Comparison of ENCODE assay signal across 8 mouse cellular contexts in genomic region chr10:66914288-66914975, GRCm38 (mm10).
DNase-seq lines count a peak whose midpoint lies in the region; ATAC-seq and TF ChIP-seq lines count a peak whose summit lies in the region.
"Had no signal": no experiment of that assay in that cellular context is flagged by ENCODE, and none has a peak within 500 bp of the region (broad histone marks: within the 10 kb centered on the region; RNA-seq: fewer than 3 reads in every experiment).

No protein-coding gene starts in this region.

- peak; percentile 63 for ATAC-seq in hindbrain, embryonic 11.5 days (ENCODE audit: low FRiP score)
- ATAC-seq in limb, embryonic 12.5 days (ENCODE audit: insufficient number of reproducible peaks, insufficient read depth, low FRiP score, low TSS enrichment, low read depth), result no peak
- no peak for ATAC-seq in monocyte, adult 5-6 weeks (replicated peaks; ENCODE audit: insufficient number of reproducible peaks, low FRiP score, low TSS enrichment, poor library complexity, severe bottlenecking)

- H3K9ac ChIP-seq in CH12.LX (ENCODE audit: insufficient read depth, low read depth), result peak overlapping the region; percentile 84; the same call in 1 of the 2 replicates
- H3K9ac ChIP-seq in hindbrain, embryonic 11.5 days (ENCODE audit: low read depth, low read length), result no peak overlapping the region
- H3K9ac ChIP-seq in limb, embryonic 12.5 days (replicated peaks), result no peak overlapping the region
- H3K9ac ChIP-seq: stomach, embryonic 15.5 days had no signal

- TF ChIP-seq POLR2A in CH12.LX (IDR thresholded peaks at IDR 0.05; ENCODE audit: low read depth, low read length), result no peak

- peaks cover 5% of the 10 kb centered on the region for H3K9me3 ChIP-seq in CH12.LX (replicated peaks; ENCODE audit: low read length)
- no peaks in the 10 kb centered on the region for H3K9me3 ChIP-seq in hindbrain, embryonic 11.5 days (ENCODE audit: control insufficient read depth, low read length)
- 0 out of 2 replicates have a peak, but pooled peaks cover 2% of the 10 kb centered on the region for H3K9me3 ChIP-seq in limb, embryonic 12.5 days
- H3K9me3 ChIP-seq: stomach, embryonic 15.5 days had no signal

- no peak overlapping the region for H3K27ac ChIP-seq in CH12.LX (ENCODE audit: insufficient read depth, low read depth)
- peak overlapping the region; percentile 27; the same call in 1 of the 2 replicates for H3K27ac ChIP-seq in hindbrain, embryonic 11.5 days (ENCODE audit: low read depth, low read length)
- H3K27ac ChIP-seq in limb, embryonic 12.5 days, result no peak overlapping the region
- H3K27ac ChIP-seq in gastrocnemius, adult 2 months, result no peak overlapping the region
- H3K27ac ChIP-seq: stomach, embryonic 15.5 days had no signal

- no peak for TF ChIP-seq EP300 in CH12.LX (IDR thresholded peaks at IDR 0.05; ENCODE audit: low read length)

- no peak for TF ChIP-seq CTCF in CH12.LX (conservative IDR thresholded peaks at IDR 0.05 in 1 of 2, IDR thresholded peaks at IDR 0.05 in 1 of 2; ENCODE audit: low read depth in 2 of 2, low read length in 2 of 2)
- TF ChIP-seq CTCF in gastrocnemius, adult 2 months (IDR thresholded peaks at IDR 0.05), result no peak

- no peaks in the 10 kb centered on the region for H3K27me3 ChIP-seq in CH12.LX (replicated peaks)
- H3K27me3 ChIP-seq in hindbrain, embryonic 11.5 days (ENCODE audit: control insufficient read depth, insufficient read depth, low read length), result no peaks in the 10 kb centered on the region
- H3K27me3 ChIP-seq in limb, embryonic 12.5 days, result no peaks in the 10 kb centered on the region; the same call in 1 of the 2 replicates
- H3K27me3 ChIP-seq: stomach, embryonic 15.5 days had no signal

- peaks cover 4 to 45% of the 10 kb centered on the region in 2 experiments; a peak in 3 of 4 replicates for H3K4me1 ChIP-seq in CH12.LX (ENCODE audit: control insufficient read depth in 1 of 2, insufficient read depth in 2 of 2)
- peaks cover 8% of the 10 kb centered on the region for H3K4me1 ChIP-seq in hindbrain, embryonic 11.5 days (replicated peaks; ENCODE audit: control insufficient read depth, insufficient read depth, low read length)
- H3K4me1 ChIP-seq in limb, embryonic 12.5 days (replicated peaks), result peaks cover 45% of the 10 kb centered on the region

- no peak for DNase-seq in CH12.LX (ENCODE audit: extremely low read depth)
- peak; percentile 98 for DNase-seq in R1 (ENCODE audit: low read depth, low spot score)
- peak; percentile 64 for DNase-seq in hindbrain, embryonic 11.5 days (ENCODE audit: low spot score)
- DNase-seq in gastrocnemius, adult 2 months, result no peak
- no peak for DNase-seq in right cerebral cortex, postnatal 25 days

- 29% methylated on average over 12 of the region's 12 CpGs for WGBS in hindbrain, embryonic 11.5 days
- WGBS in limb, embryonic 12.5 days, result 43% methylated on average over 12 of the region's 12 CpGs

- in situ Hi-C loops in CH12.LX (cut with MboI; ENCODE audit: low pct_ligation_motif_present, low pct_unique_long_range_greater_than_20kb, low sequenced_read_pairs), result loop anchor here (25.0 kb wide), 1 partner anchor 173 kb away; the partner anchor contains the start of genes Jmjd1c and Reep3

- peak overlapping the region; percentile 79; the same call in 1 of the 2 replicates for H3K4me2 ChIP-seq in CH12.LX (ENCODE audit: insufficient read depth, low read depth, poor library complexity, severe bottlenecking)
- no peak overlapping the region for H3K4me2 ChIP-seq in hindbrain, embryonic 11.5 days (replicated peaks; ENCODE audit: low read depth, low read length)
- 0 out of 2 replicates have a peak overlapping the region, but pooled peaks have one; percentile 15 for H3K4me2 ChIP-seq in limb, embryonic 12.5 days
- H3K4me2 ChIP-seq: stomach, embryonic 15.5 days had no signal

- H3K79me2 ChIP-seq in CH12.LX (replicated peaks; ENCODE audit: control insufficient read depth, extremely low read depth, insufficient read depth, poor library complexity, severe bottlenecking), result no peaks in the 10 kb centered on the region

- no peak for TF ChIP-seq RAD21 in CH12.LX (IDR thresholded peaks at IDR 0.05; ENCODE audit: low read depth, low read length)

- dilution Hi-C loops in CH12.LX (cut with MboI; ENCODE audit: extremely low pct_ligation_motif_present, extremely low pct_unique_long_range_greater_than_20kb, low sequenced_read_pairs), result no loop called here

- intact Hi-C loops in gastrocnemius, adult 2 months (cut with DNase I), result loop anchor here (5.0 kb wide), 1 partner anchor 88 kb away; no protein-coding TSS in a partner anchor

- no peaks in the 10 kb centered on the region for H3K36me3 ChIP-seq in CH12.LX (replicated peaks in 1 of 2; ENCODE audit: control insufficient read depth in 1 of 2, insufficient read depth in 1 of 2, low read length in 1 of 2)
- H3K36me3 ChIP-seq in hindbrain, embryonic 11.5 days (ENCODE audit: control insufficient read depth, insufficient read depth, low read length), result no peaks in the 10 kb centered on the region
- H3K36me3 ChIP-seq in limb, embryonic 12.5 days, result no peaks in the 10 kb centered on the region
- H3K36me3 ChIP-seq: stomach, embryonic 15.5 days had no signal

- H3K4me3 ChIP-seq in CH12.LX (replicated peaks in 1 of 3; ENCODE audit: low read depth in 2 of 3, low read length in 2 of 3, poor library complexity in 1 of 3), result no peak overlapping the region
- no peak overlapping the region for H3K4me3 ChIP-seq in hindbrain, embryonic 11.5 days (ENCODE audit: low read depth, low read length)
- no peak overlapping the region for H3K4me3 ChIP-seq in limb, embryonic 12.5 days (replicated peaks)
- no peak overlapping the region for H3K4me3 ChIP-seq in gastrocnemius, adult 2 months
- H3K4me3 ChIP-seq: stomach, embryonic 15.5 days had no signal

TF ChIP-seq in CH12.LX, 34 proteins besides CTCF, POLR2A, EP300 and RAD21:
- no peak for TF ChIP-seq HCFC1 (IDR thresholded peaks at IDR 0.05; ENCODE audit: low read depth, low read length)
- no peak for TF ChIP-seq MAZ (IDR thresholded peaks at IDR 0.05; ENCODE audit: low read depth, low read length)
- TF ChIP-seq E2F4 (IDR thresholded peaks at IDR 0.05; ENCODE audit: insufficient replicate concordance, low read depth, low read length), result no peak
- no peak for TF ChIP-seq ELF1 (IDR thresholded peaks at IDR 0.05; ENCODE audit: low read depth, low read length)

Comparison
In these comparisons a context has a peak if more than half of its experiments do, and no peak if none do; other contexts are left out.
1. DNase-seq: peak in R1 (single experiment) and hindbrain, embryonic 11.5 days (single experiment); none in CH12.LX (single experiment), gastrocnemius, adult 2 months (single experiment) and right cerebral cortex, postnatal 25 days (single experiment).